Mouse (Mus musculus) limb, embryonic 13.5 days (tissue): ENCODE results near the gene Mbd5. TPM values are rescaled to one million over a fixed set of nuclear protein-coding genes. Genes with fewer than 3 reads are reported as not detected.

Source experiments
- ATAC-seq: fragments of 200-750 bp; cut with Nextera tagmentation; 2 replicates; pipeline ENCODE4 v1.8.0; 2017; ENCODE audit warnings: low read depth, moderate number of reproducible peaks, moderate TSS enrichment; ENCODE audit not compliant: low FRiP score
- H3K27ac ChIP-seq: fragments of 300-500 bp; sonication (generic); 2 replicates; pipeline ENCODE4 v1.5.1; 2015; ENCODE audit warnings: inconsistent platforms, mild to moderate bottlenecking, moderate library complexity
- H3K27me3 ChIP-seq: fragments of 300-500 bp; sonication (generic); 2 replicates; pipeline ENCODE4 v1.6.1; 2015; ENCODE audit warnings: mild to moderate bottlenecking, inconsistent platforms
- H3K36me3 ChIP-seq: fragments of 300-500 bp; sonication (generic); 2 replicates; pipeline ENCODE4 v1.6.1; 2015; ENCODE audit warnings: inconsistent platforms, mild to moderate bottlenecking, moderate library complexity
- H3K4me1 ChIP-seq: fragments of 300-500 bp; sonication (generic); 2 replicates; pipeline ENCODE4 v1.6.1; 2015; ENCODE audit warnings: inconsistent platforms
- H3K4me2 ChIP-seq: fragments of 300-500 bp; sonication (generic); replicated peaks from 2 replicates; pipeline ENCODE4 v1.6.1; 2015; ENCODE audit warnings: inconsistent platforms, mild to moderate bottlenecking, moderate library complexity
- H3K4me3 ChIP-seq: fragments of 300-500 bp; sonication (generic); 2 replicates; pipeline ENCODE4 v1.5.1; 2015; ENCODE audit warnings: moderate library complexity, mild to moderate bottlenecking, inconsistent platforms
- H3K9ac ChIP-seq: fragments of 300-500 bp; sonication (generic); 2 replicates; pipeline ENCODE4 v1.6.1; 2015; ENCODE audit warnings: mild to moderate bottlenecking, inconsistent platforms
- H3K9me3 ChIP-seq: fragments of 300-500 bp; sonication (generic); 2 replicates; pipeline ENCODE4 v1.6.1; 2016; ENCODE audit warnings: inconsistent platforms
- WGBS: fragments of 180-500 bp; shearing (Covaris S2); methylation state at CpG from one replicate; pipeline ENCODE4 v1.1.7; 2015; 5-methylcytosine and 5-hydroxymethylcytosine counted together
- polyA plus RNA-seq: library from polyadenylated mRNA; unstranded; fragments of >200 nt; fragmentation: Nextera tagmentation; extraction: Ambion mirVana; gene quantifications from 2 replicates; pipeline ENCODE4 v1.2.1, GENCODE M21; 2015

Gene Mbd5
- polyA plus RNA-seq, 1 experiment from 2014 or later, result 30.9 TPM

DNA sequence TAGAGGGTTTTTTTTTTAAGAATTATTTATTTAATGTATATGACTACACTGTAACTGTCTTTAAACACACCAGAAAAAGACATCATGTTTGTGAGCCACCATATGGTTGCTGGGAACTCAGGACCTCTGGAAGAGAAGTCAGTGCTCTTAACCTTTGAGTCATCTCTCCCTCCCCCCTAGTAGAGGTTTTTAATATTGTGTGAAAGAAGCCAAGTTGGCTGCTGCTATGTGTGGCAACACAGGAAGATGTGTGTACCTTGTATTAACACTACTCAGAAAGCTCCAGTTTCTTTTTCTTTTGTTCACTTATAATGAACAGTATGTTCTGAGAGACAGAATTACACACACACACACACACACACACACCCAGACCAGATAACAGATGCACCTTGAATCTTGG is 334.3 kb downstream of the Mbd5 start:
- Histone ChIP-seq H3K4me3 (no peak overlapping the region), H3K27ac (no peak overlapping the region)

GRCm38 (mm10) chr2:49286965-49287364 is 337.7 kb downstream of the Mbd5 start:
- peaks cover 4% of the 10 kb centered on the region; the same call in 1 of the 2 replicates for H3K36me3 ChIP-seq
- no peak overlapping the region for H3K4me2 ChIP-seq
- peaks cover 6% of the 10 kb centered on the region; the same call in 1 of the 2 replicates for H3K9me3 ChIP-seq
- H3K9ac ChIP-seq, result no peak overlapping the region
- no peak for ATAC-seq
- no peaks in the 10 kb centered on the region for H3K4me1 ChIP-seq
- 24% methylated on average over 1 of the region's 1 CpGs for WGBS
- H3K27ac ChIP-seq, result no peak overlapping the region
- H3K4me3 ChIP-seq, result no peak overlapping the region
- H3K27me3 ChIP-seq, result no peaks in the 10 kb centered on the region

More for the DNA sequence above, 334.3 kb downstream of the Mbd5 start:
- no peaks in the 10 kb centered on the region for H3K9me3 ChIP-seq
- no peak overlapping the region for H3K9ac ChIP-seq
- H3K4me1 ChIP-seq, result peaks cover 10% of the 10 kb centered on the region
- H3K27me3 ChIP-seq, result no peaks in the 10 kb centered on the region
- 0 out of 2 replicates have a peak, but pooled peaks cover 4% of the 10 kb centered on the region for H3K36me3 ChIP-seq
- H3K4me2 ChIP-seq, result no peak overlapping the region
- ATAC-seq, result no peak

- WGBS, result 78% methylated on average over 2 of the region's 2 CpGs
- H3K9me3 ChIP-seq, result peaks cover 6% of the 10 kb centered on the region; the same call in 1 of the 2 replicates
- no peaks in the 10 kb centered on the region for H3K4me1 ChIP-seq
- H3K4me3 ChIP-seq, result no peak overlapping the region
- no peak overlapping the region for H3K27ac ChIP-seq
- no peaks in the 10 kb centered on the region for H3K27me3 ChIP-seq
- H3K36me3 ChIP-seq, result peaks cover 4% of the 10 kb centered on the region; the same call in 1 of the 2 replicates
- no peak for ATAC-seq
- H3K4me2 ChIP-seq, result no peak overlapping the region
- no peak overlapping the region for H3K9ac ChIP-seq
Measured at GRCm38 (mm10) chr2:49291709-49292108, 342.4 kb downstream of the Mbd5 start.

DNA sequence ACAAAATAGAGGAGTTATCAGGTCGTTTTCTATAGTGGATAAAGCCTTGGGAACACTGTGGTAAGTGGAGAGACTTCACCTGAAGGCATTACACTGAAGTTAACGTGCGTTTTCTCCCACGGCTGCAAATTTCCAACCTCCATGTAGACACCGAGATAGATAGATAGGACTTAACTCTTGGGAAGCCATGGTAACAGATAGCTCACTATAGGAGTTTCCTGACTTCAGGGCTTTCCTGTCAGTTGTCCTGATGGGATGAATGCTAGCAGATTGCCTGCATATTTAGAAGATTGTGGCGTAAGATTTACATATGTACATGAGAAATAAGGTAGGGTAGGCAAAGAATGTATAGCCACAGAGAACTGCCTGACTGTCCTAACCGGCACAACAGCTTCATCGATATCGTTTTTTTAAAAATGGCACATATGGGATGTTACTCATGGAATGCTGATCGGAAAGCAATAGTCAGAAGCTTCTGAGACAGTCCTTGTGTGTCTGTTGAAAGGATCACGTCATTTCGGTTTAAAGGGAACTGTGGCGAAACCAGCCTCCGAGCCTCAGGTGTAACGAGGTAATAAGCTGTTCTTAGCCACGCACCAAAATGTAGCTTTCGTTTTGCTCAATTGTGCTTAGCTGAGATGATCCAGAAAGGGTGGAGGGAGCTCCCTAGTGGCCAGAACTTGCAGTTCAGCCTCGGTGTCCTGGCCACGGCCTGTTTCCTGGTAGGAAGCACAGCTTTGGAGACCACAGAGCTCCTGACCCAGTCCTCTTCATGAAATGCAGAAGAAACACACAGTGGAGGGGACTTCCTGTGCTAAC is 363.5 kb downstream of the Mbd5 start:
- H3K9me3 ChIP-seq, result no peaks in the 10 kb centered on the region
- H3K4me1 ChIP-seq, result no peaks in the 10 kb centered on the region
- peak; percentile 86 for ATAC-seq
- no peaks in the 10 kb centered on the region for H3K36me3 ChIP-seq
- H3K27ac ChIP-seq, result no peak overlapping the region
- H3K27me3 ChIP-seq, result no peaks in the 10 kb centered on the region
- peak overlapping the region; percentile 41 for H3K4me3 ChIP-seq
- 40% methylated on average over 19 of the region's 19 CpGs for WGBS
- H3K4me2 ChIP-seq, result peak overlapping the region; percentile 59
- 0 out of 2 replicates have a peak overlapping the region, but pooled peaks have one; percentile 36 for H3K9ac ChIP-seq

DNA sequence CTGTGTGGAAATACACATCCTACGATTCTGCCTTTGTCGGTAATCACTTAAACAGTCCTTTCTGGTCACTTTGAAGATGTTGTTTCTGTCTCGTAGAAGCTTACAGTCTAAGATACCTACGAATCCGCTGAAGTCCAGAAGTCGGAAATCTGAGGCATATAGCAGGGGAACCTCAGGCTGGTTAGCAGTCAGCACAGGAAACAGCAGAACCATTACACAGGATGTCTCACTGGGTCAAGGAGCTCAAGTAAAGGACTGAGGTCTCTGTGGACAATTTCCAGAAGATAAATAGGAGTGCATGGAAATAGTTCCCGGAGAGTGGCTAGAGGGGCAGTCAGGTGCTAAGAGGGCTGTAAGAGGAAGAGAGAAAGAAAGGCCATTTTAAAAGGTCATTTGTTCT is 384.3 kb downstream of the Mbd5 start:
- H3K4me1 ChIP-seq, result no peaks in the 10 kb centered on the region
- H3K36me3 ChIP-seq, result no peaks in the 10 kb centered on the region
- H3K27me3 ChIP-seq, result no peaks in the 10 kb centered on the region
- H3K9me3 ChIP-seq, result no peaks in the 10 kb centered on the region
- no peak overlapping the region for H3K9ac ChIP-seq
- 95% methylated on average over 7 of the region's 7 CpGs for WGBS
- no peak overlapping the region for H3K4me2 ChIP-seq
- H3K4me3 ChIP-seq, result no peak overlapping the region
- no peak for ATAC-seq
- no peak overlapping the region for H3K27ac ChIP-seq

DNA sequence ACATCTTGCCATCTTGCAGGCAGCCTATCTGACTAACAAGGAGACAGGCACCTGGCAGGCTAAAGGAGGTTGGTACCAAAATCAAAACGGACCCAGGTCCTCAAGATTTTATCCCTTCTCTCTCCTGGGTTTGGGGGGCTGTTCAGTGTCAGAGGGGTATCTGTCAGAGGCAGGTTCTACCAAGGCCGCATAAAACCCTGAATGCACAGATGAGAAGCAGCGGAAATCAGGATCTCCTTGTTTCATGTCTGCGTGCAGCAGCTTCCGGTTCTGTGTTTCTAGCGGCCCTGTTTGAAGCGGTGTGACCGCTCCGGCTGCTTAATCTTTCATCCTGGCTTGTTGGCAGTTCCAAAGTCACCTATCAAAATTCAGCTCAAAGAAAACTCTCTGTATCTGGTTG is 386.0 kb downstream of the Mbd5 start:
- H3K27ac ChIP-seq, result no peak overlapping the region
- no peak for ATAC-seq
- no peak overlapping the region for H3K4me2 ChIP-seq
- no peaks in the 10 kb centered on the region for H3K9me3 ChIP-seq
- 92% methylated on average over 9 of the region's 9 CpGs for WGBS
- no peaks in the 10 kb centered on the region for H3K4me1 ChIP-seq
- H3K4me3 ChIP-seq, result no peak overlapping the region
- no peak overlapping the region for H3K9ac ChIP-seq
- no peaks in the 10 kb centered on the region for H3K36me3 ChIP-seq
- no peaks in the 10 kb centered on the region for H3K27me3 ChIP-seq

DNA sequence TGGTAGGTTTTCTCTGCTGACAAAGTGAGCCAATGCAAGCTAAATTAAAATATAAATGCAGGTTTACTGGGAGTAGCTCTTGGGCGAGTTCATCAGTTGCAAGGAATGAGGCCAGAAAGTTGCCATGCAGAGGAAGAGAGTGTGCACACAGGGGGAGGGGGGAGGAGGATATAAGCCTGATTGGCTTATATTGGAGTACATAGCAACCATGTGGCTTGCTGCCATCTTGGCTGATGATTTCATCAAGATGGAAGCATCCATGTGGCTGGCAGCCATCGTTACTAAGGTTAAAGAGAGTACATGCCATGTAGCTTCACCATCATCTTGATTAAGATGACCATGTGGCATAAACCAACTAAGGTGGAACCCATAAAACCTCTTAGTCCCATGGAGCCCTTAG is 395.0 kb downstream of the Mbd5 start:
- Histone ChIP-seq H3K4me1 (peaks cover under 1% of the 10 kb centered on the region; the same call in 1 of the 2 replicates), H3K4me3 (no peak overlapping the region), H3K27ac (no peak overlapping the region), H3K27me3 (peaks cover 9% of the 10 kb centered on the region; the same call in 1 of the 2 replicates), H3K9ac (no peak overlapping the region), H3K9me3 (no peaks in the 10 kb centered on the region), H3K4me2 (no peak overlapping the region), H3K36me3 (no peaks in the 10 kb centered on the region)
- ATAC-seq, result no peak
- 84% methylated on average over 2 of the region's 2 CpGs for WGBS

DNA sequence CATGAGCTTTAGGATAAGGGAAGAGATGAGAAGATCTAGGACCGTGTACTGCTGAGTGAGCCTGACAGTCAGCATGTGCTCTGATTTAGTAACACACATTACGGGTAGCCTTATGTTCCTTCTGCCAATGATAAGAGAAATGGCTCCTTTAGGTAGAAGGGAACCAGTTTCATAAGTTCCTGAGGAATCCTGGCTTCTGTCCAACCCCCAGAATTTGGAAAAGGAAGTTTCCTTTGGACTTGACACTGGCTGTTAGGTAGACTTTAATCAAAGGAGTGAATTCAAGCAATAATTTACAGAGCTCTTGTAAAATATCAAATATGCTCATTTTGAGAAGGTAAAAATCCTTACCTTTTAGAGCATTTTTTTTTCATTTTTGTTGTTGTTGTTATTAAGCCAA is 396.5 kb downstream of the Mbd5 start:
- Histone ChIP-seq H3K4me2 (no peak overlapping the region), H3K36me3 (no peaks in the 10 kb centered on the region), H3K27me3 (peaks cover 9% of the 10 kb centered on the region; the same call in 1 of the 2 replicates), H3K4me3 (no peak overlapping the region), H3K9me3 (no peaks in the 10 kb centered on the region), H3K4me1 (peaks cover 10% of the 10 kb centered on the region; the same call in 1 of the 2 replicates), H3K27ac (no peak overlapping the region), H3K9ac (no peak overlapping the region)
- WGBS, result 81% methylated on average over 2 of the region's 2 CpGs
- no peak for ATAC-seq

- ATAC-seq, result peak; percentile 94
- H3K27ac ChIP-seq, result no peak overlapping the region
- peaks cover 9% of the 10 kb centered on the region; the same call in 1 of the 2 replicates for H3K27me3 ChIP-seq
- H3K9me3 ChIP-seq, result no peaks in the 10 kb centered on the region
- no peaks in the 10 kb centered on the region for H3K36me3 ChIP-seq
- no peak overlapping the region for H3K9ac ChIP-seq
- H3K4me3 ChIP-seq, result no peak overlapping the region
- H3K4me1 ChIP-seq, result peaks cover 10% of the 10 kb centered on the region; the same call in 1 of the 2 replicates
- WGBS, result 15% methylated on average over 5 of the region's 5 CpGs
- no peak overlapping the region for H3K4me2 ChIP-seq
Measured at GRCm38 (mm10) chr2:49349813-49350212, 400.5 kb downstream of the Mbd5 start.

GRCm38 (mm10) chr2:49350852-49351251 is 401.5 kb downstream of the Mbd5 start:
- peaks cover 9% of the 10 kb centered on the region; the same call in 1 of the 2 replicates for H3K27me3 ChIP-seq
- 89% methylated on average over 4 of the region's 4 CpGs for WGBS
- no peak overlapping the region for H3K4me2 ChIP-seq
- H3K4me3 ChIP-seq, result no peak overlapping the region
- H3K27ac ChIP-seq, result no peak overlapping the region
- no peak for ATAC-seq
- no peaks in the 10 kb centered on the region for H3K9me3 ChIP-seq
- no peaks in the 10 kb centered on the region for H3K36me3 ChIP-seq
- H3K9ac ChIP-seq, result no peak overlapping the region
- H3K4me1 ChIP-seq, result peaks cover 10% of the 10 kb centered on the region; the same call in 1 of the 2 replicates

- no peak overlapping the region for H3K27ac ChIP-seq
- no peaks in the 10 kb centered on the region; the same call in 1 of the 2 replicates for H3K27me3 ChIP-seq
- no peak overlapping the region for H3K4me2 ChIP-seq
- peaks cover 10% of the 10 kb centered on the region; the same call in 1 of the 2 replicates for H3K4me1 ChIP-seq
- no peaks in the 10 kb centered on the region for H3K9me3 ChIP-seq
- no peaks in the 10 kb centered on the region for H3K36me3 ChIP-seq
- WGBS, result 90% methylated on average over 1 of the region's 1 CpGs
- H3K4me3 ChIP-seq, result no peak overlapping the region
- ATAC-seq, result no peak
- no peak overlapping the region for H3K9ac ChIP-seq
Measured at GRCm38 (mm10) chr2:49354066-49354465, 404.8 kb downstream of the Mbd5 start.

DNA sequence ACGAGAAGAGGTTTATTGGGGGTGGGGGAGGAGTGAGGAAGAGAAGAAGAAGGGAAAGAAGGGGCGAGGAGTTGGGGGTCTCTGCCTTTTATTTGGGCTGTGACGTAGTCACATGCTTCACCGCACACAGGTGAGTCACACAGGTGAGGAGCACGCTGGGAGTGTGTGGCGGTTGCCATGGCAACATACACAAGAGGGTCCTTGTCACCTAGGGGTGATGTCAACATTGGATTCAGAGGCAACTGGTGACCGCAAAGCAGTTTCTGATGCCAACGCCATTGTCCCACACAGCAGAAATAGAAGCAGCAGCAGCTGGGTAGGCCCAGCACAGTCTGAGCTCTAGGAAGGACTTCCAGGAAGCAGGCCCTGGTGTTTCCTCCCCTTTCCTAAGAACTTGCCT is 406.6 kb downstream of the Mbd5 start:
- Histone ChIP-seq H3K4me3 (no peak overlapping the region), H3K27ac (no peak overlapping the region), H3K36me3 (no peaks in the 10 kb centered on the region), H3K4me2 (no peak overlapping the region), H3K9me3 (no peaks in the 10 kb centered on the region), H3K27me3 (no peaks in the 10 kb centered on the region; the same call in 1 of the 2 replicates), H3K4me1 (no peaks in the 10 kb centered on the region), H3K9ac (no peak overlapping the region)
- WGBS, result 82% methylated on average over 8 of the region's 8 CpGs
- ATAC-seq, result no peak
